Mouse (Mus musculus) right cerebral cortex, postnatal 36 days (tissue): ENCODE measurements around the gene 9130019O22Rik.
"Not testable (repeated sequence)": the region's sequence is repeated elsewhere in the genome, so short reads cannot be mapped to it uniquely, and the experiment has no call there.

Experiments
- DNase-seq, 2 experiments: peaks; one replicate each; pipeline ENCODE4 v3.0.0; 2022; ENCODE audit warnings: low spot score in 2 of 2, mixed read lengths in 1 of 2

9130019O22Rik gene

DNA sequence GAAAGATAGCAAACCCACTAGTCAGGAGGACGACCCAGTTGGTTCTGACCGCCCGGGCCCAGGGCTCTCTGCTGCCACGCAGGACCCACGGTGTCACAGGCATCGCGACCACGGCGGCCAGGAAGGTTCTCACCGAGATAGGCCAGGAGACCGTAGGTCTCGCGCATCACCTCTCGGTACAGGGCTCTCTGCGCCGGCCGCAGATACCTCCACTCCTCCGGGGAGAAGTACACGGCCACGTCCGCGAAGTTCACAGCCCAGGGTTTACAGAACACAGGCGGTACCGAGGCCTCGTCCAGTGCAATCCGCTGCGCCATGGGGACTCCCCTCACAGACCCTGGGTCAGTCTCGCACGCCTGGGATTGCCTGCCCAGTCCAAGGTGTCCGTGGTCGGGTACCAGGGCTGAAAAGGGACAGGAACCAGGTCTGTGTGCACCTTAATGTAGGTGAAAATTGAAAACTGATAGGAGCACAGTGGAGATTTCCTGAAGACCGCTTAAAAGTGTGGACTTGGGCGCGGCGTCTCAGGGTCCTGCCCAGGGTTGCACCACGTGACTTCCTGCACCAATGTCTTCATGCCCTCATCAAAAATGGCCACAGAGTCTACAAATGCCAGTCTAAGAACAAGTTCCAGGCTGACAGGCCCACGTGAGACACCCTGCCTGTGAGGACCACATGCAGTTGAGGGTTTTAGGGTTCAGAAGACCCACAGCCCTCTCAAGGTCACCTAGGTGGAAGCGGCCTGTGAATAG is at the start of gene 9130019O22Rik:
Gene 9130019O22Rik, minus strand, starts transcription at position 526 of the 752 bp plus-strand sequence.
- DNase-seq: peak; percentile 82 to 91

DNA sequence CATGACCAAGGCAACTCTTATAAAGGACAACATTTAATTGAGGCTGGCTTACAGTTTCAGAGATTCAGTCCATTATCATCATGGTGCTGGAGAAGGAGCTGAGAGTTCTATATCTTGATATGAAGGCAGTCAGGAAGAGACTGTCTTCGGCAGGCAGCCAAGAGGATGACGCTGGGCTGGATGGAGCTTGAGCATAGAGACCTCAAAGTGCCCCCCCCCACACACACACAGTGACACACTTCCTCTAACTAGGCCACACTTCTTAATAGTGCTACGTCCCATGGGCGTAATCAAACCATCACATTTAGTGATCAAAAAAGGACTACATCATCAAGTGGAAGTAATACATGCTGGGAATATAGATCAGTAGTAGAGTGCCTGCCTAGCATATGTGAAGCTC is 48.2 kb upstream of the 9130019O22Rik start:
- DNase-seq: no peak

DNA sequence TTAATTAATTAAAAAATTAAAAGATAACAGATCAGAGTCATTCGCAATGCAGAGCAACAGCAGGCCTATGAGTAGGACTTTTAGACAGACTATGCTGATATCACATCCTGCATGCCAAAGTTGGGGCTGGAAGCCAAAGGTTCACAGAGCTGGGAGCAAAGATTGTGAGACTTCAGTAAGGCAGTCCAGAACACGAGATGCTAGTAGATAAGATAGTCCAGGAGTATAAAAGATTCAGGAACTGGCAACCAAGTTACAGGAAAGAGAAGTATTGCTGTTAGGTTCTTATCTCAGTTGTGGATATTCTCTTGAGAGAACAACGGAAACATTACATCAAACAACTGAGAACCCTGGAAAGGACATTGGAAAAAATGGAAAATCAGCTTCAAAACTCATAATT is 39.4 kb upstream of the 9130019O22Rik start:
- DNase-seq: no peak

DNA sequence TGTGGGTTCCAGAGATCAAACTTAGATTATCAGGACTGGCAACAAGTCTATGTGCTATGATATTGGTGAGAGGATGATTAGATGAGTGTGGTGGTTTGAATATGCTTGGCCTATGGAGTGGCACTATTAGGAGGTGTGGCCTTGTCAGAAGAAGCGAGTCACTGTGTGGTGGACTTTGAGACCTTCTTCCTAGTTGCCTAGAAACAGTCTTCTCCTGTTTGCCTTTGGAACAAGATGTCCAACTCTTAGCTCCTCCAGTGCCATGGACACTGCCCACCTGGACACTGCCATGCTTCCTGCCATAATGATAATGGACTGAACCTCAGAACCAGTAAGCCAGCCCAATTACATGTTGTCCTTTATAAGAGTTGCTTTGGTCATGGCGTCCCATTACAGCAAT is 38.9 kb upstream of the 9130019O22Rik start:
- no peak for DNase-seq

DNA sequence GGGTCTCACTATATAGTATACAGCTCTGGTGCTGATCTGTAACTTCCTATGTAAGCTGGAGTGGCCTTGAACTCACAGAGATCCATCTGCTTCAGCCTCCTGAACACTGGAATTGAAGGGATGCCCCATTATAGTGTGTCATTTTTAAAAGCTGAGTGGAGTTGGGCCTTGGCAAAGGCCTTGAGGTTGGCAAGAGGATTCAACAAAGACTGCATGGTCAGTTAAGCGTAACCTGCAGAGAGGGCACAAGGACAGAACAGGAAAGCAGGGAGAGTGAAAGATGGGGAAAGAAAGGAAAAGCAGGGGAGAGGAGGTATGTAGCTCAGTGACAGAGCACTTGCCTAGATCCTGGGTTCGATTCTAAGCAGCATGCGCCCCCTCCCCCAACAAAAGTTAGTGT is 38.3 kb upstream of the 9130019O22Rik start:
- no peak for DNase-seq

DNA sequence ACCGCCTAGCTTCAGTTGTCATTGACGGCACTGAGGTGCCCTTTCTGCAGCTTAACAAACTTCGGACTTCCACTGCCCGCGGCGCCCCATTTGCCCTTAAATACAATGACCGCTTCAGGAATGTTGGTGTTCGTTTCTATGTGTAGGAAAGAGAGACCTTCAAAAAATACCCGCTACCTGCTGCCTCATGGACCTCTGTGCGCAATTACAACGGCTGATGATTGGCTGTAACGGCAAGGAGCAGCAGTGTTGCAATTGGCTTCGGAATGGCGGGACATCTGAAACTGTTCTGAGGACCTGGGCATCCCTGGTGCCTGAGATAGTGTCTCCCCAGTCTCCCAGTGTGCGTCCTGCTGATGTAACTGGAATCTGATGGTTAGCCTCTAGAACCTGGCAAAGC is 35.3 kb upstream of the 9130019O22Rik start:
- peak in 1 of 2 experiments; percentile 57 for DNase-seq

DNA sequence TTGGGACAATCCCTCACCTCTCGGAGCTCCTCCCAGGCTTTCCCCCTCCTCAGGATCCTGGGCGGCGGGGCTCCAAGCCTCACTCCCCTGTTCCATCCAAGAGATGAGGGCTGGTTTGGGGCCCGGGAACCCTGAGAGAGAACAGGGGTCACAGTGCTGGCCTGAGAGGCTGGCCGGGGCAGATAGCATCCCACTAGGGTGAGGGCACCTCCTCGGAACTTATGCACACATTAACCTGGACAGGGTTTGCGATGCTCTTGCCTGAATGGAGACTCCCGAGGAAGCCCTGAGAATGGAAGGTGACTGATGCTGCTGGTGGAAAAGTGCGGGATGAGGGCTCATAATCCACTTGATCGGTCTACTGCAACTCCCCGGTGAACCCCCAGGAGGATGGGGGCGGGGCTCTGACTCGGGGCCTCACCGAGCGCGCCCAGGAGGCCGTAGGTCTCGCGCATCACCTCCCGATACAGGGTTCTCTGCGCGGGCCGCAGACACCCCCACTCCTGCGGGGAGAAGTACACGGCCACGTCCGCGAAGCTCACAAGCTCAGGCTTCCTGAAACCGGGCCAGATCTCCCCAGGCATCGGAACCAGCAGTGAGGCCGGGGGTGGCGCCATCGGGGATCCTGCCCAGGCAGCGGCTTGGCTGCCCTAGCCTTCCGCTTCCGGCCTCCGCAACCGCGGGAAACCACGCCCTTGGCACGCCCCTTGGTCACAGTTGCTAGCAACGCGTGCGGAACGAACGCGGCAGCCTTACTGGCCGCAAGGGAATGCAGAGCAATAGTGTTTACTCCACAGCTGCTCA is 34.6 kb upstream of the 9130019O22Rik start, which contains the start of gene Zfp688:
Gene Zfp688, minus strand, starts transcription at position 681 of the 804 bp plus-strand sequence.
- DNase-seq: peak; percentile 85 to 87

DNA sequence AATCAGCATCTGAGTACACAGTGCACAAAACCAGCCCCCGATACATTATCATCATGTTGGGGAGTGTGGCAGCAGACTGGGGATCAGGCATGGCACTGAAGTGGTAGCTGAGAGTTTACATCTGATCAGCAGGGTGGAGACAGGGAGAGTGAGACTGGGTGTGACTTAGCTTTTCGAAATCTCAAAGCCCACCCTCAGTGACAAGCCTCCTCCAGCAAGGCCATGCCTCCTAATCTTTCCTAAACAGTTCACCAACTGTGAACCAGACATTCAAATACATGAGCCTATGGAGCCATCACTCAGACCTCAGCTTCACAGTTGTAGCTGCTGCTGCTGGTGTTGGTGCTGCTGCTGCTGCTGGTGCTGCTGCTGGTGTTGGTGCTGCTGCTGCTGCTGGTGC is 24.5 kb upstream of the 9130019O22Rik start:
- no peak for DNase-seq

DNA sequence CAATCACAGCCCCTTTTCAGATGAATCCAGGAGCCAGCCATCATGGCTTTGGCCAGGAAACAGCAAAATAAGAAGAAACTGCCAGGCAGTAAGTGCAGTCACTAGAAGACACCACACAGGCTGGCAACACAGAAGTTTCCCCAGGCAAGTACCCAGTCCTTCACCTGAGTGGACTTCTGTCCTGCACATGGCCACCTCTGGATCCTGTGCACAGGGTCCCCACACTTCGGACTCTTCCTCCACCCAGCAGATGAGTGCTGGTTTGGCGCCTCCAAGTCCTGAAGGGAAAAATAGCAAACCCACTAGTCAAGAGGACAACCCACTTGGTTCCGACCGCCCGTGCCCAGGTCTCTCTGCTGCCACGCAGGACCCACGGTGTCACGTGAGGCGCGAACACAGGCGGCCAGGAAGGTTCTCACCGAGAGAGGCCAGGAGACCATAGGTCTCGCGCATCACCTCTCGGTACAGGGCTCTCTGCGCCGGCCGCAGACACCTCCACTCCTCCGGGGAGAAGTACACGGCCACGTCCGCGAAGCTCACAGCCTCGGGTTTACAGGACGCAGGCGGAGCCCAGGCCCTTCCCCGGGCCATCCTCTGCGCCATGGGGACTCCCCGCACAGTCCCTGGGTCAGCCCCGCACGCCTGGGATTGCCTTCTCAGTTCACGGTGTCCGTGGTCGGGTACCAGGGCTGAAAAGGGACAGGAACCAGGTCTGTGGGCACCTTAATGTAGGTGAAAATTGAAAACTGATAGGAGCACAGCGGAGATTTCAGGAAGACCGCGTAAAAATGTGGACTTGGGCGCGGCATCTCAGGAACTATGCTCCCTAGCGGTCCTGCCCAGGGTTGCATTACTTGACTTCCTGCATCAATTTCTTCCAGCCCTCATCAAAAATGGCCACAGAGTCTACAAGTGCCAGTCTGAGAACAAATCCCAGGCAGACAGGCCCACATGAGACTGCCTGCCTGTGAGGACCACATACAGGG is 19.3 kb upstream of the 9130019O22Rik start, which contains the start of gene Zfp764:
Gene Zfp764, minus strand, starts transcription at position 821 of the 986 bp plus-strand sequence.
- DNase-seq: peak; percentile 62 to 70

DNA sequence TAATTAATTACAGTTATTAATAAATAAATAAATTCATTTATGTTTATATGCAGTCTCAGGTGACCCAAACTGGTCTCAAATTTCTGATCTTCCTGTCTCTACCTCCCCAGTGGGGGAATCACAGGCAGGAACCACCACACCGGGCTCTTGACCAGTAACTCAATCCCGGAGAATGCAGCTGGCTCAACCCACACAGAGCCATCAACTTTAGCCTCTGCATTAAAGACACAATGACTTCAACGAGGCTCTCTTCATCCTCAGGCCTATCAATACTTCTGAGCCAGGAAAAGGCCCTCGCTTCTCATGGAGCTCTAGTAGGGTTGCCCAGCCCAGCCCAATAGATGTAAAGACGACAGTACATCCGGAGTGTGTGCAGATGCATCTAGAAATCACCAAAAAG is 17.1 kb upstream of the 9130019O22Rik start:
- DNase-seq: not testable (repeated sequence)

DNA sequence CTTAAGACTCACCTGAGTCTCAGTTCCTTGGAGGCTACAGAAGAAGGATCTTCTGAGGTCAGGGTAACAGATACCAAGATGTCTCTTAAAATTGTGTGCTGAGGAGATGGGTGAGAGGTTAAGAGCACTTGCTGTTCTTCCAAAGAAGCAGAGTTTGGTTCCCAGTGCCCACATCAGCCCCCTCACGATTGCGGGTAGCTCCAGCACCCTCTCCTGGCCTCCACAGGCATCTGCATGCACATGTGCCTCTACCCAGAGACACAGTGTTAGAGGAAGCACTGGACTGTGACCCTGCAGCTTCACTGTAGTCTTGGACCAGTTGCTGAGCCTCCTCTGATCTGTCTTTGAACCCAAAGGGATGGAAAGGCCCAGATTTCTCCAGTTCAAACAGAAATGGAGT is 16.0 kb upstream of the 9130019O22Rik start:
- DNase-seq: no peak

DNA sequence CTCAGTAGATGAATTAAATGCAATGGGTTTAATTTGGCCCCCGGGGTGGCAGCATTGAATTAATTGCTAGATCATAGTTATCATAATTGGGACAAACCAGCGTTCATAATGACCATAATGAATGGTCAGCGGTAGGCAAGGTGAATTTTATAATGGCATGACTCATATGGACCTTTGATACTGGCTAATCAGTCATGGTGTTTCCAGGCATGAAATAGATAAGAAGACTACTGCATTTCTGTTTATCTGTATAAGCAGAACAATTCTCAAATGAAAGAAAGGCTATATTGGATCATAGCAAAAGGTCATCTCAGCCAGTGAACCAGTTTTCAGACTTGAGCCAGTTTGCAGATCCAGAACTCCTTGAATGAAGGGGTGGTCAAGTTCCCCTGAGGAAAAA is 13.4 kb upstream of the 9130019O22Rik start:
- DNase-seq: no peak

DNA sequence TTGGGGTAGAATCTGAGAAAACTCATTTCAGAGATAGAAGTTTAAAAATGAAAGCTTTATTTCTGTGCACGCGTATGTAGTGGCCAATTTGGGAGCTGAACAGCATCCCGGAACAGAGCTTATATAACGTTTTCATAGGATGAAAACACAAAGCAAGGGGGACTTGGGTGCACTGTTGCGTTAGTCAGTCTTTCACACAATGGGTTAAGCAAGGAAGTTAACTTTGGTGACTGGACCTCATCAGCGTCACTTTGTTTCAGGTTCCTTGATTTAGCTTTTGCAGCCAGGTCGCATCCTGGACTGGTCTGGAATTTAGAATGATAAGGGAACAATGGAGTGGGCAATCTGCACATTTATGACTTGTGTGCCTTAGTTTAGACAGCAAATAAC is 7.0 kb upstream of the 9130019O22Rik start:
- no peak for DNase-seq

DNA sequence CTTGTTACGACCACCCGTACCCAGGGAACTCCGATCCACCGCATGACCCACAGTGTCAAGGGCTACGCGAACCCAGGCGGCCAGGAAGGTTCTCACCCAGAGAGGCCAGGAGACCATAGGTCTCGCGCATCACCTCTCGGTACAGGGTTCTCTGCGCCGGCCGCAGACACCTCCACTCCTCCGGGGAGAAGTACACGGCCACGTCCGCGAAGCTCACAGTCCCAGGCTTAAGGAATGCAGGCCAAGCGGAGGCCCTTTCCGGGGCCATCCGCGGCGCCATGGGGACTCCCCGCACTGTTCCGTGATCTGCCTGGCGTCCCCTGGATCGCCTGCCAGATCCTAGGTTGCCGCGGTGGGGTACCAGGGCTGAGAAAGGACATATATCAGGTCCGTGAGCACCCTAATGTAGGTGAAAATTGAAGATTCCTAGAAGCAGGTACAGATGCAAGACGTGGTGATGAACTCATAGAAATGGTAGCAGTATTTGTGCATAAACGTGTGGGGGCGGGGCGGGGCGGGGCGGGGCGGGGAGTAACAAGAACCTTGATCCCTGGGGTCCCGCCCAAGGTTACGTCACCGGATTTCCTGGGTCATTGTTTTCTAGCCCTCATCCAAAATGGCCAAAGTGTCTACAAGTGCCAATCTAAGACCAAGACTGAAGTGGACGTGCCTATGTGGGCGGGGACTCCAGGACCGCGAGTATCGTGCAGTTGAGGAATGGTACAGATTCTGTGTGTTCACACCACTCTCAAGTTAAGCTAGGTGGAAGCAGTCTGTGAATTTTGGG is 6.4 kb upstream of the 9130019O22Rik start, which contains the start of gene E430018J23Rik:
Gene E430018J23Rik, minus strand, starts transcription at position 473 of the 787 bp plus-strand sequence.
- DNase-seq: peak; percentile 93 to 96

DNA sequence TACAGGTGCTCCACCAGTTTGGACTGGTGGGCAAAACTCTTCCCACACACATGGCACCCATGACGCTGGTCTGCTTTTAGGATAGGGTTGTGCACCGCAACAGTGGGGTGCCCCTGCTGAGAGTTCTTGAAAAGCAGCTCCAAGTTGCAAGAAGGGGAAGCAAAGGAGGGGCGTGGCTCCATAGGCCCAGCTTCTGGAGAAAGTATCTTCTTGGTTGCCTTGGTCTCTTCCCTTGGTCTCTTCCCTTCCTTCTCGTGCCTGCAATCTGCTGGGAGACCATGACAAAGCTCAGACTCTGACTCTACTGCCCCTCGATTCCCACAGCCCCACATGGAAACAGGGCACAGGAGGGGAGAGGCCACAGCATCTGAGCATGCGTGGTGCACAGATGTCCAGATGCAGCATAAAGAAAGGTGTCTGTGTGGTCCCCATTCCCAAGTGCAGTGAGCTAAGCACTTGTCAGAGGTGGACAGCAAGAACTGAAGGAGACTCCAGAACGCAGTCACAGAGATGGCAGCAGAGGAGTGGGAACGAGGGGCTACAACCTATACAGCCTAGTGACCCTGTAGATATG is 5.4 kb upstream of the 9130019O22Rik start:
- no peak for DNase-seq

DNA sequence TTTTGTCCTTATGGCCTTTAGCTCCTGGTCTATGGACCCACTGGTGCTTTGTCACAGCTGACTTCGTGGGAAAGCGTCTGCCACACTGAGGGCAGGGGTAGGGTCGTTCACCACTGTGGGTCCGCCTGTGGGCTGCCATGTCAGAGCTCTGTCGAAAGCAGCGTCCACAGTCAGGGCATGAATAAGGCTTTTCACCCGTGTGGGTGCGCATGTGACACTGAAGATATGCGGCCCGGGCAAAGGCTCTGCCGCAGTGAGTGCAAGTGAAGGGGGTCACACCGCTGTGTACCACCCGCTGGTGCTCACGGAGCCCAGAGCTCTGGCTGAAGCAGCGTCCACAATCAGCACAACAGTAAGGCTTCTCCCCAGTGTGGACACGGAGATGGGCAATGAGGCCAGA is 4.6 kb upstream of the 9130019O22Rik start:
- DNase-seq: no peak

DNA sequence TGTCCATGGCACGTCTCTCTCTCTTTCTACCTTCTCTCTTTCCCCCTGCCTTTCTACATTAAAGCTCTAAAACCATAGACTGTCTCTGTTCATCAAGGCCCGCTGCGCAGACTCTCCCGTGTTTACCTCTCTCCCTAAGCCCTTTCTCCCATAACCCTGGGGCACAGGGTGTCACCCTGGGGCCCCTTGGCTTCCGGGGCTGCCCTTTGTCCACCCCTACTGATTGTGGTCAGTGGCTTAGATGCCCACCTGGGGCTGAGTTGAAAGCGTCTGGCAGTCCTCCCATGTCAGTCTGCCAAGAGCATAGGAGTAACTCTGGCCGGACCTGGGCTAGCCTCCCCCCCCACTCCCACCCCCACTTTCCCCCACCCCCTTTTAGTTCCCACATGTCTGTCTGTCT is 3.3 kb upstream of the 9130019O22Rik start:
- DNase-seq: no peak

DNA sequence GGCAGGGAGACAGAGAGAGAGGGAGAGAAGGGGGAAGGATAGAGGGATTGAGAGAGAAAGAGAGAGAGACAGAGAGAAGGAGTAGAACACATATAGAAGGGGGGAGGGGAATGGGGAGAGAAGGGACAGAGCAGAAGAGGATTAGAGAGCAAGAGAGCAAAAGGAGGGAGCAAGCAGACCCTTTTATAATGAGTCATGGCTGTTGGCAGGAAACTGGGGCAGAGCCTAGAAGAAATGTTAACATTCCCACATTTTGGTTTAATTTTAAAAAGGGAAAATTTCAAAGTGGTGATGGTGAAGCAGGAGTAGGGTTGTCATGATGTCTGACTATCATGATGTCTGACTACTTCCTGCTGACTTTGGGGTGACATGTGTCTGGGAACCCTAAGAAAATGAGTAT is 1.2 kb upstream of the 9130019O22Rik start:
- not testable (repeated sequence) for DNase-seq

DNA sequence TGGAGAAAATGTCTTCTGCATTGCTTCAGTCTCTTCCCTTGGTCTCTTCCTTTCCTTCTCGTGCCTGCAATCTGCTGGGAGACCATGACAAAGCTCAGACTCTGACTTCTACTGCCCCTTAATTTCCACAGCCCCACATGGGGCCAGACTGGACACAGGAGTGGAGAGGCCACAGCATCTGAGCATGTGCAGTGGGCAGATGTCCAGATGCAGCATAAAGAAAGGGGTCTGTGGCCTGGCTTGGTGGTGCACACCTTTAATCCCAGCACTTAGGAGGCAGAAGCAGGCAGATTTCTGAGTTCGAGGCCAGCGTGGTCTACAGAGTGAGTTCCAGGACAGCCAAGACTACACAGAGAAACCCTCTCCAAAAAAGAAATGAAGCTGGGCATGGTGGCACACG is 1.4 kb downstream of the 9130019O22Rik start:
- DNase-seq: not testable (repeated sequence)

DNA sequence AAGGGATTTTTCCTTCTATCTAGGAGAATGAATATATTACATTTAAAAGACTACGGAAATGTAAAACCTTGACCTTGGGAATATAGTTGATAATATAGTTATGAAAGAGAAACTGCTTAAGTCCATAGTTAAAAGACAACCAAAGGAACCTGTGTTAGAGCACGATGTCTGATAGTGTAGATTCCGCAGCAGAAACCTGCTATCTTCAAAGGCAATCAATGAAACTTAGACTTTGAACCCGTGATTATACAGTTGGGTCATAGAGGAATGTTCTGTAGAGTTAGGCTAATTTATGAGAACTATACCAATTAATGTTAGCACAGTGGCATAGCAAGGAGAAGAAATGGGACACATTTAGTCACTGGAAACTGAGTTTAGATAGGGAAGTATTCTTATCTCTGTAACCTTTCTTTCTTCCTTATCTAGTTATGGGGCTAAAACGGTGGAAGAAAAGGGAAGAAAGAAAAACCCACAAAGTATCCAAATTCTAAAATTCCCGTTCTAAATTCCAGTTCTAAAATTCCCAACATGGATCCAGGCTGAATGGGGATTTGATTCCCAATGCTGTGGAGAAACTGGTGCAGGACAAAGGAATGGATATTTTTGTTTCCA is 8.6 kb downstream of the 9130019O22Rik start:
- no peak for DNase-seq
